Mouse (Mus musculus) stomach, postnatal 0 days (tissue): Measurements from ENCODE around the gene Frem2. TPM values are rescaled to one million over a fixed set of nuclear protein-coding genes. Genes with fewer than 3 reads are reported as not detected.

Experiments used
- ATAC-seq: fragments of 200-750 bp; cut with Nextera tagmentation; 2 replicates; pipeline ENCODE4 v1.8.0; 2017; ENCODE audit not compliant: low FRiP score, low TSS enrichment
- DNase-seq: peaks from one replicate; pipeline ENCODE4 v3.0.0-alpha.2; 2016; ENCODE audit warnings: low spot score
- H3K27ac ChIP-seq: fragments of 300-500 bp; sonication (generic); replicated peaks from 2 replicates; pipeline ENCODE4 v1.5.1; 2014; ENCODE audit warnings: mild to moderate bottlenecking, control low read depth
- H3K27me3 ChIP-seq: fragments of 300-500 bp; sonication (generic); 2 replicates; pipeline ENCODE4 v1.6.1; 2014; ENCODE audit warnings: low read length; ENCODE audit not compliant: control insufficient read depth, insufficient read depth
- H3K36me3 ChIP-seq: fragments of 300-500 bp; sonication (generic); 2 replicates; pipeline ENCODE4 v1.6.1; 2014; ENCODE audit warnings: low read length, mixed read lengths; ENCODE audit not compliant: control insufficient read depth, insufficient read depth
- H3K4me1 ChIP-seq: fragments of 300-500 bp; sonication (generic); replicated peaks from 2 replicates; pipeline ENCODE4 v1.6.1; 2014; ENCODE audit warnings: antibody characterized with exemption; ENCODE audit not compliant: control insufficient read depth, insufficient read depth
- H3K4me2 ChIP-seq: fragments of 300-500 bp; sonication (generic); replicated peaks from 2 replicates; pipeline ENCODE4 v1.6.1; 2014; ENCODE audit warnings: low read depth, mild to moderate bottlenecking, control low read depth, moderate library complexity
- H3K4me3 ChIP-seq: fragments of 300-500 bp; sonication (generic); 2 replicates; pipeline ENCODE4 v1.5.1; 2014; ENCODE audit warnings: low read depth, low read length, control low read depth
- H3K9ac ChIP-seq: fragments of 300-500 bp; sonication (generic); 2 replicates; pipeline ENCODE4 v1.6.1; 2014; ENCODE audit warnings: mild to moderate bottlenecking, low read length, control low read depth, mixed read lengths
- H3K9me3 ChIP-seq: fragments of 300-500 bp; sonication (generic); 2 replicates; pipeline ENCODE4 v1.6.1; 2016; ENCODE audit warnings: low read length; ENCODE audit not compliant: control insufficient read depth
- CTCF ChIP-seq: IDR thresholded peaks from 2 replicates; pipeline ENCODE4 v1.5.1; 2016; ENCODE audit warnings: antibody characterized with exemption, low read depth, mild to moderate bottlenecking, moderate library complexity
- EP300 ChIP-seq: optimal IDR thresholded peaks from 2 replicates; pipeline ENCODE3; 2016; ENCODE audit warnings: antibody characterized with exemption
- WGBS: fragments of 180-500 bp; shearing (Covaris S2); extraction: QIAGEN DNeasy Blood & Tissue Kit; methylation state at CpG from one replicate; pipeline ENCODE4 v1.1.7; 2014; 5-methylcytosine and 5-hydroxymethylcytosine counted together
- polyA plus RNA-seq: library from polyadenylated mRNA; unstranded; fragments of >200 nt; fragmentation: Nextera tagmentation; extraction: Ambion mirVana; gene quantifications from 2 replicates; pipeline ENCODE4 v1.2.1, GENCODE M21; 2015

The Frem2 gene
- polyA plus RNA-seq, 1 experiment from 2014 or later, result 7.0 TPM

GRCm38 (mm10) chr3:53682244-53682643 is 25.1 kb upstream of the Frem2 start:
- TF ChIP-seq EP300 (no peak), CTCF (no peak)
- ATAC-seq (0 out of 2 replicates have a peak, but pooled peaks have one; percentile 59), DNase-seq (no peak)
- Histone ChIP-seq H3K27me3 (no peaks in the 10 kb centered on the region), H3K4me1 (no peaks in the 10 kb centered on the region), H3K4me3 (no peak overlapping the region), H3K36me3 (no peaks in the 10 kb centered on the region), H3K4me2 (no peak overlapping the region), H3K27ac (no peak overlapping the region), H3K9ac (no peak overlapping the region), H3K9me3 (no peaks in the 10 kb centered on the region)
- 39% methylated on average over 2 of the region's 2 CpGs for WGBS

- WGBS, result 44% methylated on average over 2 of the region's 2 CpGs
- no peak overlapping the region for H3K4me2 ChIP-seq
- H3K4me1 ChIP-seq, result no peaks in the 10 kb centered on the region
- H3K9me3 ChIP-seq, result no peaks in the 10 kb centered on the region
- no peak overlapping the region for H3K9ac ChIP-seq
- H3K4me3 ChIP-seq, result no peak overlapping the region
- H3K27me3 ChIP-seq, result no peaks in the 10 kb centered on the region
- no peak for TF ChIP-seq CTCF
- no peak for TF ChIP-seq EP300
- no peak for ATAC-seq
- H3K27ac ChIP-seq, result no peak overlapping the region
- no peak for DNase-seq
- no peaks in the 10 kb centered on the region for H3K36me3 ChIP-seq
These were observed 23.7 kb upstream of the Frem2 start for GRCm38 (mm10) chr3:53680816-53681215.

DNA sequence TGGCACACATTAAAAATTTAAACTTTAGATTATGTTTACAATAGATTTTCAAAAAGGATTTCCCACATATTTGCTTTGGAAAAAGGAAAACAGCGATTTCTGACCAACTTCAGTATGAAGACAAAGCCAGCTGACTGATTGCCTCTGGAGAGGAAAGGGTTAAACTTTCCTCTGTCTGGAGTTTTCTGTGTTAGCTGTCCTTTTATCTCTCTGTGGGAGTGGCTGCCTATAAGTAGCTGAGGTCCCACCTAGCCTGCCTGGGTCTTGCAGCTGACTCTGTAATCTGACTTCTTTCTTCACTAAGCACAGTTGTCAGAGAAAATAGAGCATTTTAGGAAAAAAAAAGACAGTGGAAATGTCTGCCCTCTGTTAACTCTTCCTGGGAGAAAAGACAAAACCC is 17.1 kb upstream of the Frem2 start:
- Histone ChIP-seq H3K27ac (no peak overlapping the region), H3K9me3 (no peaks in the 10 kb centered on the region), H3K36me3 (no peaks in the 10 kb centered on the region), H3K4me2 (no peak overlapping the region), H3K4me1 (no peaks in the 10 kb centered on the region), H3K9ac (no peak overlapping the region), H3K4me3 (no peak overlapping the region), H3K27me3 (no peaks in the 10 kb centered on the region)
- TF ChIP-seq EP300, result no peak
- TF ChIP-seq CTCF, result no peak
- no peak for DNase-seq
- ATAC-seq, result peak; percentile 60; the same call in 1 of the 2 replicates
- WGBS, result 0% methylated on average over 1 of the region's 1 CpGs

GRCm38 (mm10) chr3:53669736-53670135 is 12.6 kb upstream of the Frem2 start:
- DNase-seq, result no peak
- no peaks in the 10 kb centered on the region for H3K36me3 ChIP-seq
- TF ChIP-seq EP300 (no peak), CTCF (no peak)
- H3K4me1 ChIP-seq, result no peaks in the 10 kb centered on the region
- no peak overlapping the region for H3K4me3 ChIP-seq
- no peak overlapping the region for H3K9ac ChIP-seq
- H3K4me2 ChIP-seq, result no peak overlapping the region
- H3K9me3 ChIP-seq, result no peaks in the 10 kb centered on the region
- no peak for ATAC-seq
- WGBS, result 75% methylated on average over 2 of the region's 2 CpGs
- H3K27me3 ChIP-seq, result no peaks in the 10 kb centered on the region
- H3K27ac ChIP-seq, result no peak overlapping the region

DNA sequence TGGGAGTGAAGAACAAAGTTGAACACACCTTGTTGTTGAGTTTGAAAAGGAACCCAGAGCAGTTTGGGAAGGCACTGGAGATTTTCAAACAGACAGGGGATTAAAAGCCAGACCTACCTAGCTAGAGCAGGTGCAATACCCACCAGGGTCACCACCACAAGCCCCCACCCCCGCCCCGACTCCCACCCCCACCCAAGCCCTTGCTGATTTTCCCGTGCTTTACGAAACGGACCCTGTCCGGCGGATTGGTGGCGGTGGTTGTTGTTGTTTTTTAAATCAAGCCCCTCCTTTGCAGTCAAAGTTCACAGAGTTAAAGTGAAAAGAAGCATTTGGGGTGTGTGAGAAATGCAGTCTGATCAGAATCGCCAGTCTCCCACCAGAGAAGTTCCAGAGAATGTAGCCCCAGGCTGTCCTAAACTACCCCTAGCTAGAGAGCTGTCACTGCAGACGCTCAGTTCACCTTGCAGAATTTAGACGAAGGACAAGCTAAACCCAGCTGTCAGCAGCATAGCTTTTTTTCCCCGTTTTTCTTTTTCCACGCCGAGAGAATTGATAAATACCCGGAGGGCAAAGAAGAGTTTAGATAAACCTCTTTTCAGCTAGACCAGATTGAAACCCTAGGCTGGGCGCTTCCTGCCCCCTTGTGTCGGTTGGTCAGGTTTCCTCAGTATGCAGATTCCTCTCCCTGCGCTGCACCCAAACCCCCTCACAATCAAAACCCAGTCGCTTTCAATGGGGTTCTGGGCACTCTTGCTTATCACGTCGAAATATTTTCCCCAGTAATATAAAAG is 784 bp upstream of the Frem2 start:
- no peak overlapping the region; the same call in 1 of the 2 replicates for H3K27ac ChIP-seq
- ATAC-seq (no peak), DNase-seq (peak; percentile 52)

DNA sequence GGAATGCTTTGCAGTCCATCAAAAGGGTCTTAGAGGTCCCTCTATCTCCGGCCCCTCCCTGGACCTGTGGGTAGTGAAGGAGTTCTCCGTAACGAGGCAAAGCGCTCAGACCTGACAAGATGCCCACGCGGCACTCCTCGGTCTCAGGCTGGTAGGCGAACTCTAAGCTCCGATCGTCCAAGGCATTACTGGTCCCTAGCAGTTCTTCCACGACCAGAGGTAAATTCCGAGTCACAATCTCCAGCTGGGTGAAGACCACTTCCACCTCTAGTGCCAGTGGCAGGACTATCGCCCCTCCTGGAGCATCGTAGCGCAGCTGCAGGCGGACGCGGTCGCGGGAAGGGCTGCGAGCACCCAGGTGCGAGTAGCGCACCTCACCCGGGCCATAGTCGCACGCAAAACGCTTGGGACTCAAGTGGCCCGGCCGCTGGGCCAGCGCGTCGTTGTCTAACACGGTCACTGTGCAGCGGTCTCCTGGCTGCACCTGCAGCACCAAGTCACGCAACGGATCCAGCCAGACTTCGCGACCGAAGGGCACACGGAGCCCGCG is 752 bp downstream of the Frem2 start:
- H3K27ac ChIP-seq, result peak overlapping the region; percentile 77
- peak overlapping the region; percentile 60 for H3K9ac ChIP-seq
- no peaks in the 10 kb centered on the region for H3K4me1 ChIP-seq
- TF ChIP-seq EP300, result no peak
- TF ChIP-seq CTCF, result peak; percentile 37
- H3K9me3 ChIP-seq, result peaks cover 20% of the 10 kb centered on the region
- H3K4me3 ChIP-seq, result peak overlapping the region; percentile 58
- peak overlapping the region; percentile 95 for H3K4me2 ChIP-seq
- 1% methylated on average over 42 of the region's 42 CpGs for WGBS
- peak; percentile 43 for DNase-seq
- peaks cover 7% of the 10 kb centered on the region; the same call in 1 of the 2 replicates for H3K36me3 ChIP-seq
- ATAC-seq, result peak; percentile 24; the same call in 1 of the 2 replicates
- no peaks in the 10 kb centered on the region for H3K27me3 ChIP-seq

More for the DNA sequence above, 784 bp upstream of the Frem2 start:
- Histone ChIP-seq H3K9me3 (peaks cover 20% of the 10 kb centered on the region), H3K27me3 (no peaks in the 10 kb centered on the region), H3K4me3 (peak overlapping the region; percentile 58), H3K9ac (peak overlapping the region; percentile 60; the same call in 1 of the 2 replicates), H3K4me2 (peak overlapping the region; percentile 95), H3K4me1 (no peaks in the 10 kb centered on the region), H3K36me3 (peaks cover 7% of the 10 kb centered on the region; the same call in 1 of the 2 replicates)
- WGBS, result 2% methylated on average over 21 of the region's 21 CpGs
- TF ChIP-seq CTCF (peak; percentile 80), EP300 (no peak)
